Mouse (Mus musculus): ENCODE measurements around the gene Ermp1. TPM values are rescaled to one million over a fixed set of nuclear protein-coding genes. Genes with fewer than 3 reads are reported as not detected.

Gene Ermp1
- total RNA-seq (2021), result 10 to 100 TPM in 1 of 2 experiments, 1 to 10 TPM in 1; 9.5 to 12.7 TPM
- long read RNA-seq, experiment 1, full-length matches to known transcripts, result 1 of 1 reads
- long read RNA-seq, experiment 1, partial matches to known transcripts, result 0 of 1 reads
- long read RNA-seq, experiment 1, other reads (novel, unspliced or antisense), result 0 of 1 reads
- long read RNA-seq, experiment 2, full-length matches to known transcripts, result 1 of 3 reads
- long read RNA-seq, experiment 2, partial matches to known transcripts, result 2 of 3 reads
- long read RNA-seq, experiment 2, other reads (novel, unspliced or antisense), result 0 of 3 reads

DNA sequence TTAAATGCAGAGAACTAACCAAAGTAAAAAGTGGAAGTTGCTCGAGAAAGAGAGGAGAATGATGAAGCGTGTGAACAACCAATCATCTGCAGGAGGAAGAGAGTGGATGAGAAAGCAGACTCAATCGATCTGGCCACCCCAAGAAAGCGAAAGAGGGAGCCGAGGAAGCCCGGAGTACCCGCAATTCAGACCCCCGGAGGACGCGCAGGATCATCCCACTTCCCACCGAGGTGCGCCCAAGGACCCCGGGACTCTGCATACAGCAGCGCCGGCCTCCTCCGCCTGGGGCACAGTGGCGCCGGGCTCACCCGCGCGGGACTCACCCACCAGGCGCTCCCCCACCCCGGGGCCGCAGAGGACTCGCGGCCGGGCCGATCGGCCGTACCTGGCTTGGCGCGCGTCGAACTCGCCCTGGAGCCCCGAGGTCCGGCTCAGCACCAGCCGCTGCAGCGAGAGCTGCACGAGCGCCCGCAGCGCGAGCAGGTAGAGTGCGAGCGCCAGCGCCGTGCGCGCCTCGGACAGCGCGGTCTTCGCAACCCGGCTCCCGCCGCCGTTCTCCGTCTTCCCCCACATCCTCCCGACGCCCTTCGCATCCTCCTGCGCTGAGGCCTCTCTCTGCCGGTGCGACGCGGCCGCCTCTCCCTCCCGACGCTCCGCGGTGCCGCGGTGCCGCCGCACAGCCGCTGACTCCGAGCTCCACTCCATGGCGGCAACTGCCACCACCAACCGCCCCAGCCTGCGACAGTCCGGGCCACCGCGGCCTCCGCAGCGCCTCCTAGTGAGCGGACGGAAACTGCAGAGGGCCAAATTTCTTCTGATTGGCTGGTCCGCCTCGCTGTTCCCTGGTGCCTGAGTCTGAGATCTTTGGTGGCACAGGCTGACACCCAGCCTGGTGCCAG, at the start of gene Ermp1:
TSS of gene Ermp1 (minus strand) at position 765 of the 899 bp plus-strand sequence.
- peak; percentile 96 to 99 for DNase-seq

DNA sequence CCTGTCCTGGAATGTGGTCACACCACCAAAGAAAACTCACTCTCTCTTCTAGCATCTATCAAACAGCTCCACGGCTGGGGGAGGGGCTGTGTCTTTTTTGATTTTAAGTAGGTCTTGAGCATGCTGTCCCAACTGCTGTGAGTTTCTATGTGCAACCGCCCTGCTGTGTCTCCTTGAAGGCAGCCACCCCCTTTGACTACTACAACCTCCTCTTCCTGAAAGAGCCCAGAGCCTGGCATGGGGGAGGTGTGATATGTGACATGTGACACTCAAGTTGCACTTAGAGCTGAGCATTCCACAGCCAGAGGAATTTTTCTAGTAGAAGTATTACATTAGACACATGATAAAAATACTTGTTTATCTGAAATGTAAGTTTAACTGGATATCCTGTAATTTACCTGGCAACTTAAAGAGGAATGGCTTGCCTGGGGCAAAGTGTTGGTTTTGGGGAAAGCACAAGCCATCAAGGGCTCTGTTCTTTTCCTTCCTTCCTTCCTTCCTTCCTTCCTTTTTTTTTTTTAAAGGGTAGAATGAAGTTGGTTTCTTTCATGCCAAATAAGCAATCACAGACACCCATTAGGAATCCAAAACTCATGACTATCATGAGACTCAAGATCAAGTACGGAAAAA, 49.1 kb upstream of the Ermp1 start, which contains the start of gene Mlana:
TSS of gene Mlana (plus strand) at position 580 of the 630 bp plus-strand sequence.
- DNase-seq, result no peak

DNA sequence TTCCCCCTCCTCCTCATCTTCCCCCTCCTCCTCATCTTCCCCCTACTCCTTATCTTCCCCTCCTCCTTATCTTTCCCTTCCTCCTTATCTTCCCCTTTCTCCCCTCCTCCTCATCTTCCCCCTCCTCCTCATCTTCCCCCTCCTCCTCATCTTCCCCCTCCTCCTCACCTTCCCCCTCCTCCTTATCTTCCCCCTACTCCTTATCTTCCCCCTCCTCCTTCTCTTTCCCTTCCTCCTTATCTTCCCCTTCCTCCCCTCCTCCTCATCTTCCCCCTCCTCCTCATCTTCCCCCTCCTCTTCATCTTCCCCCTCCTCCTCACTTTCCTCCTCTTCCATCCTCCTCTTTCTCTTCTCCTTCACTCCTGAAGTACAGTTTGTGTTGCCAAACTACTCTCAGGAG, 48.6 kb upstream of the Ermp1 start:
- no peak for DNase-seq

DNA sequence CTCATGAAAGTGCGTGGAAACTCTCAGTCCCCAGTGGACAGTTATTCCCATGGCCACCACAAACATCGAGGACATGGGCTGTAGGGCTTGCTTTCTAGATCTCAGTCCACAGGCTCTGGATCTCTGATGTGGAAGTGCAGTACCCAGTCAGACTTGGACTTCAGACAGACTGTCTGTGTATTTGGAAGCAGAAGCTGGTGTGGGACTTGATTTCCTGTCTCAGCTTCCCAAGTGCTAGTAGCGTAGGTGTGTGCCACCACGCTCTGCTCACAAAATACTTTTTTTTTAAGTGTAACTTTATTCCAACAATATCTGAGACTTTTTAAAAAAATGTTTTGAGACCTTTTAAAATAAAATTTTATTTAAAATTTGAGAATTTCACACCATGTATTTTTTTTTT, 48.1 kb upstream of the Ermp1 start:
- DNase-seq, result no peak

DNA sequence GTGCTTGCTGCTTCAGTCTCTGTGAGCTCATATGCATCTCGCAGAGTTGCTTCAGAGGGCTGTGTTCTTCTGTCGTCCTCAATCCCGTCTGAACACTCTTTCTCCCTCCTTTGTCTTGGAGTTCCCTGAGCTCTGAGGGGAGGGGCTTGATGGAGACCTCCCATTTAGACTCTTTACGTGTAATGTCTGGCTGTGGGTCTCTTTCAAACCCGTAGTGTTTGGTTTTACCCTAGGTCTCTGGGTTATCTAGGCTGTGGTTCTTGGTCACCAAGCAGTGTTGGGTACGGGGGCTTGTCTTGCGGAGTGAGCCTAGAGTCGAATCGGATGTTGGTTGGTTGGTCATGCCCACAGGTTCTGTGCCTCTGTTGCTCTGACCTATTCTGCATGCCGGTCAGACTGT, 46.9 kb upstream of the Ermp1 start:
- DNase-seq, result no peak

DNA sequence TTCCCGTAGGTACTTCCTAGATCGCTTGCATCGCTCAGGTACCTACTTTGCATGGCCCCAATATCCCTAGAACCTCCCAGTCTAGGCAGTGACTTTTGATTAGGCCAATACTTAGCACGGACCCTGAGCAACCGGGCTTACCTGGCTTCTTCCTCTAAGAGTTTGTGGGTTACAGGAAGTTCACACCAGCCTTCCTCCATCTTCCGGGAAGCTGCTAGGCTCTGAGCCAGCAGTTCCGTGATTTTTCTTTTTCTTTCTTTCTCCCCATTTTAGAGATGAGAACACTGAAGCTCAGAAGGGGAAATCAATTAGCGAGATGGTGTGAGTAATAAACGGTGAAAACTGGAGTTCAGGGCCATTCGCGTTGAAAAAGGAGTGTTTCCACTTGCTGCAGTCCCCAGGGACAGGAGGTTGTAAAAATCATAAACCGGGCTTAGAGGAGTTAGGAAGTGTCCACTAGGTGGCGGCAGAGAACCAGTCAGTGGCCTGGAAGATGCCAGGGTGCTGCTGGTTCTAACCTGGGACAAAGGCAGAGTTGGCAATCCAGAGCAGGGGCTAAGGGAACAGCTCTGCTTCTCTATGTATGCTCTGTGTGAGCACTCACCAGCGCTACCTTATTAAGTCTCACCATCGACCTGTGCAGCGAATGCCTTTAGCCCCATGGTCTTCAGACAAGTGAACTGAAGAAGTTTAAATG, 35.8 kb upstream of the Ermp1 start:
- peak; percentile 67 to 85 for DNase-seq

DNA sequence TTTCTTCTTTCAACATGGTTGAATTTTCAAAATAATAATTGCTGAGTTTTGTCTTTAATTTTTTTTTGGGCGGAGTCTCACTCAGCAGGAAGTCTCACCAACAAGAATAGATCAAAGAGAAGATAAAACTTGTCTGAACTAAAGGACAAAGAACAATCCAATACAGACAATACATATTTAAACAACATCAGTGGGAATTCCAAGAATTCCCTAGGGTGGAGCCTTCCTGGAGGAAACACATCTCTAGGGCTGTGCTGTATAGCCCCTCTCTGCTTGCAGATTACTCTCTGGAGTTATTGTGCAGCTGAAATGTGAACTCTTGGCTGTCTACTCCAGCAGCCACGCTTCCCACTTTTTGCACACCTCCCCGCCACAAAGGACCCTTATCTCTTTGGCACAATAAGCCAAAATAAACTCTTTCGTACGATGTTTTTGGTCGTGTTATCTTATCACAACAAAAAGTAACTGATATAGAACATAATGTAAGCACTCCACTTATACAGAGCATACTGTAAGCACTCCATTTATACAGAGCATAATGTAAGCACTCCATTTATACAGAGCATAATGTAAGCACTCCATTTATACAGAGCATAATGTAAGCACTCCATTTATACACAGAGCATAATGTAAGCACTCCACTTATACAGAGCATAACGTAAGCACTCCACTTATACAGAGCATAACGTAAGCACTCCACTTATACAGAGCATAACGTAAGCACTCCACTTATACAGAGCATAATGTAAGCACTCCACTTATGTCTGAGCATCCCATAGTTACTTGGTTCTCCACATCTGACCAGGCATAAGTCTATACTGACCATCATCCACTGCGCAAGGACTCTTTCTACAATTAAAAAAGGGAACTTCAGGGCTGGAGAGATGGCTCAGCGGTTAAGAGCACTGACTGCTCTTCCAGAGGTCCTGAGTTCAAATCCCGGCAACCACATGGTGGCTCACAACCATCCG, 32.3 kb upstream of the Ermp1 start:
- DNase-seq, result no peak

DNA sequence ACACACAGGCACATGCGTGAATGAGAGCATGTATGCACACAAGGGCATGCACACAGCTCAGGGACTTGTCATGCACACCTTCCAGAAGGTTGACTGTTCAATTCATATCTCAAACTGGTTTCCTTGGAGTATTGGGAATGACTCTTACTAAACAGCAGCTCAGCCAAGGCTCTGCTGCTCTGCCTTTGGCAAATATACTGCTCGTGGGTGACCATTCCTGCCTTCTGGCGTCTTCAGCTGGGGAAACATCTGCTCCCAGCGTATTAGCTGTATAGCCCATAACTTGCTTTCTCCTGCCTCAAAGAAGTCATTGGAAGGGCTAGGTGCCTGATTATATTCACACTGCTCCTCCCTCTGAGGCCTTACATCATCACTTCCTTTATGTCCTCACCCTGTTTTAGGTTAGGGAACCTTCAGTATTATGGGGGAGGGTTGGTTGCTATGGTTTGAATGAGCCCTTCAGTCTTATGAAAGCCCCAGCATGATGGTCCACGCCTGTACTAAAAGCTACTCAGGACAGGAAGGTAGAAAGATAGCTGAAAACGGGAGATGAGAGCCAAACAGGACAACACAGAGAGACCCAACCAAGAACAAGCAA, 30.1 kb upstream of the Ermp1 start:
- no peak for DNase-seq

DNA sequence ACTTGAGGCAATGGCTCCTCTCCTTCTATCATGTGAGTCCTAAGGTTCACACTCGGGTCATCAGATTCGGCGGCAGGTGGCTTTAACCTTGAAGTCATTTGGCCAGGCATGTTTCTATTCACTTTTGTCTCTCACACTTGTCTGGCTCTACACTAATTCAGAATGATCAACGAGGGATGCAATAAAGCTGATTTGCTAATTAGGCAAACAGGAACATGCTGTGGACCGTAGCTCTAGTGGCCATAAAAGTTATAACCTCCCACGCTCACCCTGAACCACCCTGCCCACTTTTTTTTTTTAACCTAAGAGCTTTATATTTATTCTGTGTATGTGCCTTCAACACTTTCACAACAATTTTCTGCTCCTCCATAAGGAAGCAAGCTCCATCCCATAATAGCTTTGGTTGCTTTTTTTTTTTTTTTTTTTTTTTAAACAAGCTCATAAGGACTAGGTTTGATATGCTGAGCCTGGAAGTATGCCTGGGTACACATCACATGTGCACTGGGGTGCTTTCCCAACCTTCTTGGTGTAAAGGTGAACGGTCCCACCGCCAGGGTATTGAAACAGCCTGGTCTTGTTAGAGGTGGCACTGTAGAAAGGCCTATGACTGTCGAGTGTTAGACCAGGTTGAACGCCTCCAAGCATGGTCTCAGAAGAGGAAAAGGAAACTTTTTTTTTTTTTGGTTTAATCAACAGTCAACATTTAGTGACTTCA, 28.4 kb upstream of the Ermp1 start:
- no peak for DNase-seq

DNA sequence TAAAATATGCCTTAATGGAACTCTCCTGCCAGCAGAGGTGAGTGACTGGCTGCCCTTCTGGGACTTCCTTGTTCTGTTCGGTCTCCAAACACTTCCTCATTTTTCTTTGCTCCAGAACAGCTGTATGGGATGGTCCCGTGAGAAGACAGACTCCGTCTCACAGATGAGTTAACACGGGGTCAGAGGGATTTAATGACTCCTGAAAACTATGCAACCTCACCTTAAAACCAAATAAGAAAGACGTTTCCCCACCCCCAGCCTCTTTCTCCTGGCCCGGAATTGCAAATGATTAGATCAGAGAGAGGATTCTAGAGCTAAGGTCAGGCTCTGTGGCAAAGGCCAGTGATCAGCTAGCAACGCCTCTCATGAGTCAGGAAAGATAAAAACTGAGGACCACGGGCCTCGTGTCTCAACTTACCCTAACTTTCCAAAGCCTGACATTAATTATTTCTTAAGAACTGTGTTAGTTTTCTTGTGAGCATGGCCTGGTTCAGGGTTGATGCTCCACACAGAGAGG, 27.4 kb upstream of the Ermp1 start:
- DNase-seq, result no peak

DNA sequence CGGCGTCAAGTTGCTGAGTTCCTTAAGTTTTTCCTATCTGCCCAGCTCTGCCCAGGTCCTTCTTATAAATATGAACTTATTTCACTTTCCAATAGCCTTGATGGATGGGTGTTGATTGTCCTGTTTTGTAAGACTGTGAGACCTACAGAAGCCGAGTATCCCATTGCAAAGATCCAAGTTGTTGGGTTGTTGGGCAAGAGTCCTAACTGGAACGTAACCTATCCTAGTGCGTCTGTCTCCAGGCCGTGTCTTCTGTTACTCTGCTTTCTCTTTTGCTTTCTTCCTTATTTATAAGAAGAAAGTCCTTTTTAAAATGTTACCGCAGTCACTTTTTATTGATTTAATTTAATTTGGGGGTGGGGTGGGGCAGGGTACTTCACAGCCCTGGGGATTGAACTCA, 26.7 kb upstream of the Ermp1 start:
- no peak for DNase-seq

DNA sequence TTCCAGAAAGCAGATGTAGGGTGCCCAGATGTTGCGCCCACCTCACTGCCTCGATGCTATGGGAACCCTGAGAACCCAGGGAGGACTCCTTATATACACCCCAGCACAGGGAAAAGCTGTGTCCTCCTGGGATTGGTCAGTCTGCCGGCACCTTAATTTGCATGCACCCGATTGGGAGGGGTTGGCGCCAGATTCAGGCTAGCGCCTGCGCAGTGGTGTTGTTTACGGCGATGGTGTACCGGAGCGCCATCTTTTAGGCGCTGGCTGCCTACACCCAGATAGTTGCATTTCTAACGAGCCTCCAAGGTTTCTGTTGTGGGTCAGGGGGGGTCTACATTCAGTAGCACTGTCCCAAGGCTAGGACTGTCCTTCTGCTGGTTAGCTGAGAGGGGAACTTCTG, 24.4 kb upstream of the Ermp1 start:
- no peak for DNase-seq

DNA sequence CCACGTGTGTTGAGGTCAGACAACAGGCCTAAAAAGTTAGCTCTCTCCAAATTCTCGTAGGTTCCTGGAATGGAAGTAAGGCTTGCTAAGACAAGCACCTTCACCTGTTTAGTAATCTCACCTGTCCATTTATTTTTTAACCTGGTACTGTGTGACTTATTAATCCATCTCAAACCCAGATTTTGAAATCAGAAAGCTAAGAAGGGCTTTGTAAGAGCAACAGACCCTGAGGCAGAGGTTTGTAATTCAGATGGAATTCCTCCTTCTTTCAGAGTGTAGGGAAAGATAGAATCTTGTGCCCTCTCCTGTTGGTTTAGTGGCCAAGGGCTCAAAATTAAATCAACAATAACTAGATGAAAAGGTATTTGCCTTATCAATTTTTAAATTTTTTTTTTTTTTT, 22.9 kb upstream of the Ermp1 start:
- no peak for DNase-seq

DNA sequence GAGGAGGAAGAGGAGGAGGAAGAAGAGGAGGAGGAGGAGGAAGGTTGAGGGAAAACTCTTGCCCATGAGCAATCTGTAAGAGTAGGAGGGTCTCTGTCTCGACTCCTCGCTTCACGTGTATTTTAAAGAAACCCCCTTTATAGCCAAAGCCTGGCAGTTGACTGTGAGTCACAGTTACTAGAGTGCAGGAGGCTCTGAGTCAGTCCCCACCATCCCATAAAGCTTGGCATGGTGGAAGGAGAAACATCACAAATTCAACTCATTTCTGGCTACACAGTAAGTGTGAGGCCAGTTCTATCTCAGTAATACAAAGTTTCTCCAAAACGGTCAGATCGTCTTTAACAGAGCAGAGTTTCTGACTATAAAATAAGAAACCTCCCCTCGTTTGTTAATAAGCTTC, 22.0 kb upstream of the Ermp1 start:
- no peak for DNase-seq

DNA sequence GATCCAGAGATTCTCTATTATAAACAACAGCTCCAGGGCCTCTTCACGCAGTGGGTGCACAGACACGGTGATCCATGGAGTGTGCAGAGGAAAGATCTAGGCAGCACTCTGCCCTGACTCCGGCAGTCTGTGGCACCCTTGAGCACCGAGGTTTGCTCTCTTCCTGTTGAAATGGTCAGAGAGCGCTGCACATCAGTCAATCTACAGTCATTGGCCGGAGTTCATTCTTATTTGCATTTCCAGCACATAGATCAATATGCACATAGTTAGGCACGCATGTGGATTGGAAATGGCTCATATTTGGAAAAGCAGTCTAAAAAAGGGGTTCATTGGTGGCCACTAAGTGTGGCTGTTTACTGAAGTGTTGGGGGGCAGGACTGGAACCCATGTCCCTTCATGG, 19.9 kb upstream of the Ermp1 start:
- no peak for DNase-seq

DNA sequence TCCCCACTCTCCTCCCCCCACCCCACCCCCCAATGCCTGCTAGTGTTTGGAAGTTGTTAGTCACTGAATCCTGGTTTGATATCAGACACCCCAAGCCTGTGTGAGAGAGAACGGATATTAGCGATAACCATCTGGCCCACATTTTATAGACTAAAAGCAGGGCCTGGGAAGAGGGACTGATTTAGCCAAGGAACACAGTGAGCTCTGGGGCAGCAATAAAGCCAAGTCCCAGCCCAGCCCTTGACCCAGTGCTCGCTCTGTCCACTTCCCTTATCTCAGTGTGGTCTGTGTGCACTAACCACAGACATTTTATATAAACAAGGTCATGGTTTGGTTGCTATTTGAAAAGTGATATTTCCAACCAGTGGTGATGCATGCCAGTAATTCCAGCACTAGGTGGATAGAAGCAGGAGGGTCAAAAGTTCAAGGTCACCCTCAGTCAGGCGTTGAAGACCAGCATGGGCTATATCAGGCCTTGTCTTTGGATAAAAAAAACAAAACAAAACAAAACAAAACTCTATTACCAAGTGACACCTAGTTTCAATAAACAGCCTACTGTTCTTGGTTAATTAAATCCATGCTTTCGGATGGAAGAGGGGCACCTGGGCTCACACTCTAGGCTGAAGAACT, 18.9 kb upstream of the Ermp1 start:
- peak in 1 of 2 experiments; percentile 7 for DNase-seq

DNA sequence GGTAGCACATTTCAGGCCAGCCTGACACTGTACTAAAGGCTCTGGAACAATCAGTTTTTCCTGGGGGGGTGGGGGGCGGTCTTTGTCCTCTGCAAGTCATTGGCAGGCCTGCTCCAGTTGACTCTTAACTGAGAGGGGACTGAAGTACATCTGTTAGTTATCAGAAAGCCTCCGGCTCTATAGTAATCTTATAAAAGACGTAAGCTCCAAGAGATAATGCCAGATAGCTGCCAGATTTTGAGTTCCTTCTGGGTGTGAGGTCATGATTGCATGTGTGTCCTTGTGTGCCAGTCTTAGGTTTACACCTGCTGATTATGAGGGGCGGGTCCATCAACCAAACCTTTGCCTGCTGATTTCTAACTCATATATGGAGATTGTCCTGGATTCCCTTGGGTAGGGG, 17.9 kb upstream of the Ermp1 start:
- no peak for DNase-seq

DNA sequence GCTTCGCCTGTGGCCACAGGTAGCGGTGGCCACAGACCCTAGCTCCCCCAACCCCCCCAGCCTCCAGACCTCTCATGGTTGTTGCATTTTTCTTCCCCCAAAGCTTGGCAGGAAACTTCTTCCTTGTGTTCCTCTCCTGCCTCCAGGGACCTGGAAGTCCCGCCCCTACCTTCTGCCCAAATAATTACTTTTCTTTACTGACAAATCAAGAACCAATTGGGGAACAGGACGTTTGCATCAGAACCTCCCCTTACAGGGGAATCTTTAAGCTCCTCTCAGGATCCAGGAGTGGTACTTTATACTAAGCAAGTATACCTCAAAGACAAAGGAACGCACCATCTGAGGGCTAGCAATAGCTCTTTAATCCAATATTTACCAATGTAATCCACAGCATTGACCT, 16.7 kb upstream of the Ermp1 start:
- no peak for DNase-seq

DNA sequence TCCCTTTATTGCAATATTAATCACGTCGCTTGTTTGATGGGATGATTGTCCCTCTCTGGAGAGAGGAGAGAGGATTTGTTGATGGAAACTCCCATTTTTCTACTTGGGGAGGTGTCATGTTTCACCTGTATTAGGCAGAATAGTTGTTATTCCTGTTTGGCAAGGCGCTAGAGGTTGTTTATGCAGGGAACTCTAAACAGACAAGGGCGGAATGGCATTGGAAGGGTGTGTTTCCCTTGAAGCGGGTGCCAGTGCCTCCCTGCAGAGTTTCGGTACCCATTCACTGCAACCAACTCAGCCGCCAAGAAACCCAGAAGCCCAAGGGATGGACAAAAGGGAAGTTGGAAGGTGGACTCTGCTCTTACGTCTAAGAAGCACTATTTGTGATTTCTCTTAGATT, 15.6 kb upstream of the Ermp1 start:
- DNase-seq, result no peak
